Mouse (Mus musculus) E14TG2a.4 (cell line): ENCODE measurements at regions not wholly inside any gene's neighbourhood (a gene's known extent, or its start where the extent isn't known, plus 50 kb on each side); places are given as distances from the start of the nearest gene placed in this dataset.

ENCODE experiments used
- H3K27me3 ChIP-seq: 2 replicates; pipeline ENCODE4 v1.6.1; 2014; ENCODE audit warnings: low read length, control low read depth; ENCODE audit not compliant: insufficient read depth
- H3K36me3 ChIP-seq: 2 replicates; pipeline ENCODE4 v1.6.1; 2014; ENCODE audit warnings: low read length, control low read depth; ENCODE audit not compliant: insufficient read depth
- H3K4me1 ChIP-seq: replicated peaks from 2 replicates; pipeline ENCODE4 v1.6.1; 2014; ENCODE audit warnings: low read depth, low read length, control low read depth
- H3K4me3 ChIP-seq: replicated peaks from 2 replicates; pipeline ENCODE4 v1.5.1; 2014; ENCODE audit warnings: mild to moderate bottlenecking, low read length
- H3K9me3 ChIP-seq: 2 replicates; pipeline ENCODE4 v1.6.1; 2014; ENCODE audit warnings: low read length, control low read depth
- CTCF ChIP-seq: conservative IDR thresholded peaks from 2 replicates; pipeline ENCODE4 v1.5.1; 2014; ENCODE audit warnings: low read length
- NANOG ChIP-seq: IDR thresholded peaks from 2 replicates; pipeline ENCODE4 v1.6.1; 2014; ENCODE audit warnings: borderline replicate concordance, low read length, mixed read lengths
- POU5F1 ChIP-seq: IDR thresholded peaks from 2 replicates; pipeline ENCODE4 v1.6.1; 2014; ENCODE audit warnings: low read length, borderline replicate concordance

- Histone ChIP-seq H3K9me3 (no peaks in the 10 kb centered on the region), H3K36me3 (no peaks in the 10 kb centered on the region), H3K4me1 (no peaks in the 10 kb centered on the region), H3K4me3 (no peak overlapping the region), H3K27me3 (no peaks in the 10 kb centered on the region)
- TF ChIP-seq CTCF (no peak), NANOG (peak; percentile 62; the same call in 1 of the 2 replicates)
These were observed 1805.9 kb upstream of the Igfbp7 start for GRCm38 (mm10) chr5:79213789-79214188.

GRCm38 (mm10) chr5:79186608-79187007, 1778.8 kb upstream of the Igfbp7 start:
- Histone ChIP-seq H3K4me3 (no peak overlapping the region), H3K4me1 (no peaks in the 10 kb centered on the region), H3K36me3 (no peaks in the 10 kb centered on the region), H3K9me3 (no peaks in the 10 kb centered on the region), H3K27me3 (no peaks in the 10 kb centered on the region)
- TF ChIP-seq POU5F1 (no peak), CTCF (no peak), NANOG (no peak)
